Mouse (Mus musculus) forebrain, embryonic 11.5 days (tissue): ENCODE data around the gene Txlnb. TPM values are rescaled to one million over a fixed set of nuclear protein-coding genes. Genes with fewer than 3 reads are reported as not detected.

Experiments used
- ATAC-seq: fragments of 200-750 bp; cut with Nextera tagmentation; replicated peaks from 2 replicates; pipeline ENCODE4 v1.8.0; 2017; ENCODE audit warnings: moderate TSS enrichment; ENCODE audit not compliant: low FRiP score
- DNase-seq: peaks from one replicate; pipeline ENCODE4 v3.0.0-alpha.2; 2017; ENCODE audit warnings: low spot score
- H3K27ac ChIP-seq: fragments of 300-500 bp; sonication (generic); 2 replicates; pipeline ENCODE4 v1.5.1; 2014; ENCODE audit warnings: low read depth, low read length
- H3K27me3 ChIP-seq: fragments of 300-500 bp; sonication (generic); 2 replicates; pipeline ENCODE4 v1.6.1; 2014; ENCODE audit warnings: mild to moderate bottlenecking, low read length, mixed read lengths; ENCODE audit not compliant: control insufficient read depth, insufficient read depth
- H3K36me3 ChIP-seq: fragments of 300-500 bp; sonication (generic); 2 replicates; pipeline ENCODE4 v1.6.1; 2014; ENCODE audit warnings: mild to moderate bottlenecking, low read length, moderate library complexity, mixed read lengths; ENCODE audit not compliant: control insufficient read depth, insufficient read depth
- H3K4me1 ChIP-seq: fragments of 300-500 bp; sonication (generic); replicated peaks from 2 replicates; pipeline ENCODE4 v1.6.1; 2014; ENCODE audit warnings: low read length, mixed read lengths; ENCODE audit not compliant: control insufficient read depth, insufficient read depth
- H3K4me2 ChIP-seq: fragments of 300-500 bp; sonication (generic); 2 replicates; pipeline ENCODE4 v1.6.1; 2014; ENCODE audit warnings: low read depth, mild to moderate bottlenecking, low read length, moderate library complexity, mixed read lengths; ENCODE audit not compliant: severe bottlenecking
- H3K4me3 ChIP-seq: fragments of 300-500 bp; sonication (generic); 2 replicates; pipeline ENCODE4 v1.5.1; 2014; ENCODE audit warnings: low read depth, low read length
- H3K9ac ChIP-seq: fragments of 300-500 bp; sonication (generic); 2 replicates; pipeline ENCODE4 v1.6.1; 2014; ENCODE audit warnings: low read length
- H3K9me3 ChIP-seq: fragments of 300-500 bp; sonication (generic); 2 replicates; pipeline ENCODE4 v1.6.1; 2016; ENCODE audit warnings: low read length, mixed read lengths; ENCODE audit not compliant: control insufficient read depth
- WGBS: fragments of 180-500 bp; shearing (Covaris S2); extraction: QIAGEN DNeasy Blood & Tissue Kit; methylation state at CpG from one replicate; pipeline ENCODE4 v1.1.7; 2014; 5-methylcytosine and 5-hydroxymethylcytosine counted together
- polyA plus RNA-seq: library from polyadenylated mRNA; unstranded; fragments of >200 nt; fragmentation: Nextera tagmentation; extraction: Ambion mirVana; gene quantifications from 2 replicates; pipeline ENCODE4 v1.2.1, GENCODE M21; 2014

Txlnb gene
- 2.0 and 2.2 TPM in 2 replicates for polyA plus RNA-seq

GRCm38 (mm10) chr10:17795767-17796631, at the start of gene Txlnb:
Gene Txlnb, plus strand, starts transcription at chr10:17796226.
- no peaks in the 10 kb centered on the region for H3K27me3 ChIP-seq
- peak; percentile 88 for ATAC-seq
- H3K9ac ChIP-seq = peak within 1 kb of the TSS; percentile 51
- H3K36me3 ChIP-seq = no peaks in the 10 kb centered on the region
- no peaks in the 10 kb centered on the region for H3K9me3 ChIP-seq
- peak; percentile 86 for DNase-seq
- H3K4me2 ChIP-seq = peak within 1 kb of the TSS; percentile 41
- peak within 1 kb of the TSS; percentile 33 for H3K27ac ChIP-seq
- 6% methylated on average over 13 of the region's 13 CpGs for WGBS
- 0 out of 2 replicates have a peak, but pooled peaks cover 2% of the 10 kb centered on the region for H3K4me1 ChIP-seq
- peak within 1 kb of the TSS; percentile 4; the same call in 1 of the 2 replicates for H3K4me3 ChIP-seq

DNA sequence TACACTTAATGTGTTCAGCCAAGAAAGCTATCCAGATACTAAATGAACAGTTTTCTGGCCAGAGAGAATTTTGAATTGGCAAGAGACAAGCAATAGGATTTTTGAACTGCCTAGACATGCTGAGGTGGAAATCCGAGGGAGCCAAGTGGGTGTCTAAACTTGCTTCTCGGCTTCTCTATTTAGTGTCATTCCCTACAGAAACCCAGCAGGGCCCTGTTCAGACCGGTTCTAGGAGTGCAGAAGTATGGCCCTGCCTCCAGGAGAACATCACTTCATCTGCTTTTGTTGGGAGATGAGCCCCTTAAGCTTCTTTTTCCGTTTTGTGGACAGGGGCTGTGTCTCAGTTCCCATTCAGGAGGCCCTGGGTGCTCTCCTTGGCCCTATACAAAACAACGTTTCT, 43.5 kb upstream of the Txlnb start:
- H3K36me3 ChIP-seq = no peaks in the 10 kb centered on the region
- H3K27ac ChIP-seq = no peak overlapping the region
- H3K9ac ChIP-seq = no peak overlapping the region
- no peaks in the 10 kb centered on the region for H3K27me3 ChIP-seq
- H3K4me1 ChIP-seq = no peaks in the 10 kb centered on the region
- H3K4me3 ChIP-seq = no peak overlapping the region
- ATAC-seq (no peak), DNase-seq (no peak)
- peaks cover 3% of the 10 kb centered on the region; the same call in 1 of the 2 replicates for H3K9me3 ChIP-seq
- H3K4me2 ChIP-seq = no peak overlapping the region
- 77% methylated on average over 5 of the region's 5 CpGs for WGBS

DNA sequence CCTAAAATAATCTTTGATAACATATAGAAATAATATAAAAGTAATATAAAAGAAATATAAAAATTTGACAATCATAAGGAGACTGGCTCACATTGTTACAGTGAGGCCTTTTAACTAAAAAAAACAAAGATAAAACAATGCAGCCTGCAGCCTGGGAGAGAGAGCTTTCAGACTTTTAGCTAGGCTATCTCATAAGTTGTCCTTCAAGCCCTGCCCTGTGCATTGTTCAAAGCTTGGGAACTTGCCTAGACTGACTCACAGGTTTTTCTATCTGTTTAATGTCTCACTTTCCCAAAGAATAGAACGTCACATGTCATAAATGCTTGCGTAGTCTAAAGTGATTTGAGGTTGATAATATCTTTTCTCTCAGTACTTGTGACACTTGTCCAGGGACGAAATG, 36.3 kb upstream of the Txlnb start:
- Histone ChIP-seq H3K9ac (no peak overlapping the region), H3K4me2 (no peak overlapping the region), H3K4me3 (no peak overlapping the region), H3K36me3 (no peaks in the 10 kb centered on the region), H3K27me3 (no peaks in the 10 kb centered on the region), H3K27ac (no peak overlapping the region), H3K9me3 (peaks cover 3% of the 10 kb centered on the region; the same call in 1 of the 2 replicates), H3K4me1 (no peaks in the 10 kb centered on the region)
- 89% methylated on average over 3 of the region's 3 CpGs for WGBS
- no peak for DNase-seq
- ATAC-seq = no peak

- Histone ChIP-seq H3K27me3 (no peaks in the 10 kb centered on the region), H3K9ac (no peak overlapping the region), H3K9me3 (peaks cover under 1% of the 10 kb centered on the region; the same call in 1 of the 2 replicates), H3K27ac (no peak overlapping the region), H3K4me3 (no peak overlapping the region), H3K4me2 (no peak overlapping the region), H3K4me1 (no peaks in the 10 kb centered on the region), H3K36me3 (no peaks in the 10 kb centered on the region)
- ATAC-seq = no peak
- WGBS = 81% methylated on average over 9 of the region's 9 CpGs
- no peak for DNase-seq
These were observed 35.0 kb upstream of the Txlnb start for GRCm38 (mm10) chr10:17760750-17761613.

DNA sequence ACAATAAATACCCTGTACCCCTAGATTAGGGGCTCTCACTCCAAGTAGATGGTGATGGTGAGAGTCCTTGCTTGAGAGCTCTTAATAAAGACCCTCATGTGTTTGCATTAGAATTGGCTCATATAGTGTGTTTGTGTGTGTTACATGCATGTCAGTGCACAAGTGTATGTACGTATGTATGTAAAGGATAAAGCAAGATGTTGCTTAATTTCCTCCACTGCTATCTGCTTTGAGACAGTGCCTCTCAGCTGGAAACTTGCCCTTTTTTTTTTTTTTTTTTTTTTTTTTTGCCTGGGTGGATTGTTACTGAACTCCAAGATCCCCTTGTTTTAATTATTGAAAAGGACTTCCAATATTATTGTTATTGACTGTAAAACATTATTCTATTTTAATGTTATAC, 34.4 kb upstream of the Txlnb start:
- 85% methylated on average over 1 of the region's 1 CpGs for WGBS
- no peak for DNase-seq

DNA sequence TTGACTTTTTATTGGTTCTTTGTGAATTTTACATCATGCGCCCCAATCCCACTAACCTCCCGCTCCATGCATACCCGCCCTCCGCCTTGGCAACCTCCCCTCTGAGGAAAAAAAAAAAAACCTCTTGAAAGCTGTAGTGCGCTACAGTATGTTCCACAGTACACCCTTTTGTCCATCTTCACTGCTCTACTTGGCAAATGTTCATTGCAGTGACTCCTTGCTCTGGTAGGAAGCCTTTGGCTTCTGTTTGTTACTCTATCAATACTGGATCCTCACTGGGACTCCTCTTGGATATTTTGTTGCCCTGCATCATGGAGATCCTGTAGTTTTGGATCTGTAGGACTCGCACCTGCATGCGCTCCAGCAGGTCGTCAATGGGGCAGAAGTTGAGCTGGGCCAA, 33.1 kb upstream of the Txlnb start:
- ATAC-seq = no peak
- Histone ChIP-seq H3K9me3 (no peaks in the 10 kb centered on the region), H3K4me2 (no peak overlapping the region), H3K36me3 (no peaks in the 10 kb centered on the region), H3K9ac (no peak overlapping the region), H3K27me3 (no peaks in the 10 kb centered on the region), H3K4me3 (no peak overlapping the region), H3K27ac (no peak overlapping the region), H3K4me1 (no peaks in the 10 kb centered on the region)
- no peak for DNase-seq
- 92% methylated on average over 8 of the region's 8 CpGs for WGBS

More for the DNA sequence above, 34.4 kb upstream of the Txlnb start:
- Histone ChIP-seq H3K4me2 (no peak overlapping the region), H3K4me3 (no peak overlapping the region), H3K27me3 (no peaks in the 10 kb centered on the region), H3K4me1 (no peaks in the 10 kb centered on the region), H3K27ac (no peak overlapping the region), H3K9me3 (no peaks in the 10 kb centered on the region), H3K9ac (no peak overlapping the region), H3K36me3 (no peaks in the 10 kb centered on the region)
- ATAC-seq = no peak

GRCm38 (mm10) chr10:17769856-17770255, 26.2 kb upstream of the Txlnb start:
- H3K9ac ChIP-seq = no peak overlapping the region
- H3K4me2 ChIP-seq = no peak overlapping the region

DNA sequence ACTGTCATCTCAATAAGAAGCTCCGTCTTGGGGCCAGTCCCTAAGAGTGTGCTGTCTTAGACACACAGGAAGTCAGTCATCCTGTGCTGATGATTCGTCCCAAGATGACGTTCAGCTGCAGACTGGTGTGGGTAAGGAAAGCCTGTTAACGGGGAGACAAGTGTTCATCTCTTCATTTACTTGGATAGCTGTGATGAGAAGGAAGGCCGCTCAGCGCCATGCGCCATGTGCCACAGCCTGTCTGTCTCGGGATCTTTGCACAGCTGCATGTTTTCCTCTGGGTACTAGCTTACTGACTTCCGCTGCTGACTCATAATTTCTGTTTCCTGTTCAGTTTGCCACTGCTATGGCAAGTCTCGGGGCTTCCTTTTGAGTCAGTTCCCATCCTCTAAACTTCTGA, 23.7 kb upstream of the Txlnb start:
- no peaks in the 10 kb centered on the region for H3K27me3 ChIP-seq
- no peak overlapping the region for H3K27ac ChIP-seq

More at GRCm38 (mm10) chr10:17769856-17770255, 26.2 kb upstream of the Txlnb start:
- H3K9me3 ChIP-seq = no peaks in the 10 kb centered on the region
- no peak for DNase-seq
- no peaks in the 10 kb centered on the region for H3K36me3 ChIP-seq
- ATAC-seq = no peak
- no peak overlapping the region for H3K27ac ChIP-seq
- H3K4me3 ChIP-seq = no peak overlapping the region
- H3K27me3 ChIP-seq = no peaks in the 10 kb centered on the region
- WGBS = 76% methylated on average over 5 of the region's 5 CpGs
- H3K4me1 ChIP-seq = no peaks in the 10 kb centered on the region

More for the DNA sequence above, 23.7 kb upstream of the Txlnb start:
- Histone ChIP-seq H3K36me3 (no peaks in the 10 kb centered on the region), H3K9me3 (no peaks in the 10 kb centered on the region), H3K4me3 (no peak overlapping the region), H3K4me2 (no peak overlapping the region), H3K4me1 (no peaks in the 10 kb centered on the region), H3K9ac (no peak overlapping the region)
- DNase-seq (no peak), ATAC-seq (no peak)
- WGBS = 92% methylated on average over 10 of the region's 10 CpGs
